ENCODE assay signal across 17 mouse cellular contexts in genomic region chr13:108212397-108213018, GRCm38 (mm10). TPM values are rescaled to one million over a fixed set of nuclear protein-coding genes. Genes with fewer than 3 reads are reported as not detected.
DNase-seq lines count a peak whose midpoint lies in the region; TF ChIP-seq lines count a peak whose summit lies in the region.
"Had no signal": no experiment of that assay in that cellular context is flagged by ENCODE, and none has a peak within 500 bp of the region (broad histone marks: within the 10 kb centered on the region; RNA-seq: fewer than 3 reads in every experiment).

No protein-coding gene starts in this region.

- peak overlapping the region; percentile 93 for H3K27ac ChIP-seq in CH12.LX (ENCODE audit: insufficient read depth, low read depth)
- no peak overlapping the region for H3K27ac ChIP-seq in MEL (ENCODE audit: control insufficient read depth, low read depth, low read length)
- H3K27ac ChIP-seq: embryonic facial prominence, embryonic 10.5 days; heart, embryonic 13.5 days; hindbrain, embryonic 13.5 days; limb, embryonic 13.5 days; liver, embryonic 15.5 days had no signal

- H3K9ac ChIP-seq in CH12.LX (ENCODE audit: insufficient read depth, low read depth) = peak overlapping the region; percentile 82
- no peak overlapping the region for H3K9ac ChIP-seq in MEL (ENCODE audit: control insufficient read depth, low read depth, low read length, poor library complexity, severe bottlenecking)
- H3K9ac ChIP-seq: heart, embryonic 13.5 days; hindbrain, embryonic 13.5 days; limb, embryonic 13.5 days; liver, embryonic 15.5 days had no signal

- TF ChIP-seq RAD21 in CH12.LX (IDR thresholded peaks at IDR 0.05; ENCODE audit: low read depth, low read length) (no peak), MEL (IDR thresholded peaks at IDR 0.05; ENCODE audit: low read depth, low read length) (no peak)

- H3K4me3 ChIP-seq in CH12.LX (replicated peaks in 1 of 3; ENCODE audit: low read depth in 2 of 3, low read length in 2 of 3, poor library complexity in 1 of 3) (peak overlapping the region in 1 of 3 experiments; percentile 22), MEL (ENCODE audit: control insufficient read depth in 1 of 2, insufficient read depth in 1 of 2, low read depth in 2 of 2, low read length in 2 of 2) (no peak overlapping the region)
- H3K4me3 ChIP-seq: embryonic facial prominence, embryonic 10.5 days; heart, embryonic 13.5 days; limb, embryonic 13.5 days; liver, embryonic 15.5 days had no signal

- TF ChIP-seq POLR2A in CH12.LX (IDR thresholded peaks at IDR 0.05; ENCODE audit: low read depth, low read length) = 0 out of 2 replicates have a peak, but pooled peaks have one; percentile 24
- no peak for TF ChIP-seq POLR2A in MEL (IDR thresholded peaks at IDR 0.05; ENCODE audit: control insufficient read depth in 1 of 2, insufficient read depth in 1 of 2, low read depth in 1 of 2, low read length in 2 of 2, poor library complexity in 1 of 2)

- H3K79me2 ChIP-seq in CH12.LX (replicated peaks; ENCODE audit: control insufficient read depth, extremely low read depth, insufficient read depth, poor library complexity, severe bottlenecking) (peaks cover 5% of the 10 kb centered on the region), MEL (ENCODE audit: control insufficient read depth, insufficient read depth, low read length, poor library complexity) (no peaks in the 10 kb centered on the region)

- no peak for TF ChIP-seq CTCF in CH12.LX (conservative IDR thresholded peaks at IDR 0.05 in 1 of 2, IDR thresholded peaks at IDR 0.05 in 1 of 2; ENCODE audit: low read depth in 2 of 2, low read length in 2 of 2)
- no peak for TF ChIP-seq CTCF in MEL (IDR thresholded peaks at IDR 0.05 in 2 of 3, conservative IDR thresholded peaks at IDR 0.05 in 1 of 3; ENCODE audit: control insufficient read depth in 1 of 3, insufficient read depth in 1 of 3, low read depth in 2 of 3, low read length in 3 of 3, poor library complexity in 1 of 3, severe bottlenecking in 1 of 3)

- H3K9me3 ChIP-seq in CH12.LX (replicated peaks; ENCODE audit: low read length) = no peaks in the 10 kb centered on the region
- H3K9me3 ChIP-seq in MEL (replicated peaks; ENCODE audit: insufficient read depth, low read length) = no peaks in the 10 kb centered on the region
- H3K9me3 ChIP-seq: embryonic facial prominence, embryonic 10.5 days; heart, embryonic 13.5 days; hindbrain, embryonic 13.5 days; limb, embryonic 13.5 days; liver, embryonic 15.5 days had no signal

- H3K36me3 ChIP-seq in CH12.LX (replicated peaks in 1 of 2; ENCODE audit: control insufficient read depth in 1 of 2, insufficient read depth in 1 of 2, low read length in 1 of 2) (no peaks in the 10 kb centered on the region), MEL (ENCODE audit: control insufficient read depth in 1 of 2, insufficient read depth in 2 of 2, low read length in 2 of 2) (peaks cover 0 to 8% of the 10 kb centered on the region in 2 experiments; a peak in 2 of 4 replicates)
- H3K36me3 ChIP-seq: embryonic facial prominence, embryonic 10.5 days; heart, embryonic 13.5 days; hindbrain, embryonic 13.5 days; limb, embryonic 13.5 days; liver, embryonic 15.5 days had no signal

- in situ Hi-C loops in CH12.LX (cut with MboI; ENCODE audit: low pct_ligation_motif_present, low pct_unique_long_range_greater_than_20kb, low sequenced_read_pairs) = loop anchor here (5.0 kb wide), 1 partner anchor 105 kb away; the partner anchor contains the start of gene Depdc1b

- H3K4me1 ChIP-seq in CH12.LX (ENCODE audit: control insufficient read depth in 1 of 2, insufficient read depth in 2 of 2) (peaks cover 9 to 43% of the 10 kb centered on the region in 2 experiments), MEL (ENCODE audit: control insufficient read depth in 1 of 2, insufficient read depth in 2 of 2, low read length in 2 of 2) (peaks cover 4 to 8% of the 10 kb centered on the region in 2 experiments; a peak in 3 of 4 replicates)

- dilution Hi-C loops in CH12.LX (cut with MboI; ENCODE audit: extremely low pct_ligation_motif_present, extremely low pct_unique_long_range_greater_than_20kb, low sequenced_read_pairs) = no loop called here

- TF ChIP-seq EP300 in CH12.LX (IDR thresholded peaks at IDR 0.05; ENCODE audit: low read length) = peak; percentile 33; the same call in 1 of the 2 replicates
- no peak for TF ChIP-seq EP300 in MEL (IDR thresholded peaks at IDR 0.05; ENCODE audit: low read depth in 1 of 2, low read length in 2 of 2)

- DNase-seq in CH12.LX (ENCODE audit: extremely low read depth) = peak; percentile 80
- peak; percentile 36 for DNase-seq in MEL (ENCODE audit: low read depth, low spot score)
- peak; percentile 25 to 46 for DNase-seq in kidney, adult 8-10 months
- DNase-seq in kidney, postnatal 25 days = peak; percentile 32 to 54
- no peak for DNase-seq in layer of hippocampus, adult 9-10 months (ENCODE audit: low spot score)
- DNase-seq in adrenal gland, adult 2 months = no peak
- DNase-seq in urinary bladder, postnatal 4 days (ENCODE audit: low spot score in 2 of 2) = no peak
- DNase-seq in ovary, postnatal 10 days (ENCODE audit: low spot score) = no peak
- DNase-seq: heart, adult 18-20 months; lung, postnatal 14 days; retina, postnatal 1 day; thymus, postnatal 36 days had no signal

- H3K27me3 ChIP-seq in CH12.LX (replicated peaks) (no peaks in the 10 kb centered on the region), MEL (ENCODE audit: control insufficient read depth in 1 of 2, insufficient read depth in 2 of 2, low read length in 2 of 2) (peaks cover 2 to 7% of the 10 kb centered on the region in 2 experiments; a peak in 3 of 4 replicates)

- H3K4me2 ChIP-seq in CH12.LX (ENCODE audit: insufficient read depth, low read depth, poor library complexity, severe bottlenecking) = peak overlapping the region; percentile 79
- H3K4me2 ChIP-seq: heart, embryonic 13.5 days; hindbrain, embryonic 13.5 days; limb, embryonic 13.5 days; liver, embryonic 15.5 days had no signal

TF ChIP-seq in CH12.LX, 34 proteins besides CTCF, POLR2A, EP300 and RAD21 (continues in another document):
- no peak for TF ChIP-seq JUN (IDR thresholded peaks at IDR 0.05; ENCODE audit: insufficient read depth, low read depth, low read length)
- no peak for TF ChIP-seq JUND (conservative IDR thresholded peaks at IDR 0.05; ENCODE audit: low read depth, low read length)
- no peak for TF ChIP-seq USF2 (conservative IDR thresholded peaks at IDR 0.05; ENCODE audit: low read depth, low read length)
- 0 out of 2 replicates have a peak, but pooled peaks have one; percentile 12 for TF ChIP-seq MAX (IDR thresholded peaks at IDR 0.05; ENCODE audit: low read length)
- no peak for TF ChIP-seq MAFK (IDR thresholded peaks at IDR 0.05; ENCODE audit: insufficient replicate concordance, low read length)
- no peak for TF ChIP-seq NRF1 (IDR thresholded peaks at IDR 0.05; ENCODE audit: low read depth, low read length)
- peak; percentile 92 for TF ChIP-seq ZNF384 (IDR thresholded peaks at IDR 0.05; ENCODE audit: low read depth, low read length)
- peak; percentile 46 for TF ChIP-seq SIN3A (IDR thresholded peaks at IDR 0.05; ENCODE audit: low read length)
- TF ChIP-seq BHLHE40 (IDR thresholded peaks at IDR 0.05; ENCODE audit: low read depth, low read length) = peak; percentile 52
- TF ChIP-seq MAZ (IDR thresholded peaks at IDR 0.05; ENCODE audit: low read depth, low read length) = 0 out of 2 replicates have a peak, but pooled peaks have one; percentile 17

TF ChIP-seq in MEL, 35 proteins besides CTCF, POLR2A, EP300 and RAD21 (continues in another document):
- TF ChIP-seq JUND (IDR thresholded peaks at IDR 0.05; ENCODE audit: low read depth, low read length) (no peak), GATA1 (IDR thresholded peaks at IDR 0.05; ENCODE audit: low read depth, low read length) (no peak), ELF1 (IDR thresholded peaks at IDR 0.05; ENCODE audit: low read depth, low read length) (no peak), ZMIZ1 (IDR thresholded peaks at IDR 0.05; ENCODE audit: low read depth, low read length) (no peak), SIN3A (IDR thresholded peaks at IDR 0.05; ENCODE audit: low read length) (no peak), GABPA (IDR thresholded peaks at IDR 0.05; ENCODE audit: low read depth, low read length) (no peak), ZNF384 (IDR thresholded peaks at IDR 0.05; ENCODE audit: low read depth, low read length) (no peak), MEF2A (IDR thresholded peaks at IDR 0.05; ENCODE audit: extremely low read depth, insufficient replicate concordance, low read depth, low read length, poor library complexity, severe bottlenecking) (no peak), KAT2A (conservative IDR thresholded peaks at IDR 0.05; ENCODE audit: low read depth, low read length) (no peak), ETS1 (IDR thresholded peaks at IDR 0.05; ENCODE audit: low read depth, low read length) (no peak), ZC3H11A (IDR thresholded peaks at IDR 0.05; ENCODE audit: low read depth, low read length) (no peak), MAZ (IDR thresholded peaks at IDR 0.05; ENCODE audit: low read depth, low read length) (no peak)

RNA-seq across cellular contexts. Expression of gene Elovl7, which starts 1.7 kb away (rescaled TPM):
- 4.4 and 5.3 TPM in 2 replicates for total RNA-seq in CH12.LX (2012; rRNA removed)
- 8.3 and 8.6 TPM in 2 replicates for total RNA-seq in CH12.LX (2014; rRNA removed)
- 11.6 and 11.9 TPM in 2 replicates for polyA plus RNA-seq in CH12.LX (2012; ENCODE audit: insufficient read length, low read depth)
- total RNA-seq in MEL (2012; rRNA removed) = not detected in 2 replicates
- not detected for polyA plus RNA-seq in MEL (2012; ENCODE audit: insufficient read depth in 1 of 2, insufficient read length in 2 of 2, low read depth in 1 of 2, low replicate concordance in 2 of 2, missing spikeins in 1 of 2)
- 1 to 10 TPM; 2.7 to 3.4 TPM for total RNA-seq in adrenal gland, adult 2 months (2021)
- 0.16 and 0.31 TPM in 2 replicates for polyA plus RNA-seq in adrenal gland, adult 2 months (2012; rRNA removed)

RNA-seq across cellular contexts. Expression of gene Ercc8, which starts 54.0 kb away (rescaled TPM):
- total RNA-seq in CH12.LX (2012; rRNA removed) (20.0 and 27.1 TPM in 2 replicates), CH12.LX (2014; rRNA removed) (29.4 and 32.2 TPM in 2 replicates), MEL (2012; rRNA removed) (20.3 and 22.2 TPM in 2 replicates)
- polyA plus RNA-seq in CH12.LX (2012; ENCODE audit: insufficient read length, low read depth) (20.7 and 23.0 TPM in 2 replicates), MEL (2012; ENCODE audit: insufficient read depth in 1 of 2, insufficient read length in 2 of 2, low read depth in 1 of 2, low replicate concordance in 2 of 2, missing spikeins in 1 of 2) (10 to 100 TPM in 1 of 2 experiments, not detected in 1; 15.9 TPM)
- total RNA-seq in adrenal gland, adult 2 months (2021) = 1 to 10 TPM; 8.4 to 9.2 TPM
- polyA plus RNA-seq in adrenal gland, adult 2 months (2012; rRNA removed) = 2.4 and 3.4 TPM in 2 replicates

RNA-seq across cellular contexts. Expression of gene Ndufaf2, which starts 54.1 kb away (rescaled TPM):
- 51.2 and 65.9 TPM in 2 replicates for total RNA-seq in CH12.LX (2012; rRNA removed)
- 37.1 and 55.3 TPM in 2 replicates for total RNA-seq in CH12.LX (2014; rRNA removed)
- polyA plus RNA-seq in CH12.LX (2012; ENCODE audit: insufficient read length, low read depth) = 117 and 161 TPM in 2 replicates
- 43.7 and 50.9 TPM in 2 replicates for total RNA-seq in MEL (2012; rRNA removed)
- 10 to 100 TPM in 1 of 2 experiments, not detected in 1; 76.0 TPM for polyA plus RNA-seq in MEL (2012; ENCODE audit: insufficient read depth in 1 of 2, insufficient read length in 2 of 2, low read depth in 1 of 2, low replicate concordance in 2 of 2, missing spikeins in 1 of 2)
- 10 to 100 TPM; 31.2 to 35.6 TPM for total RNA-seq in adrenal gland, adult 2 months (2021)
- 2.4 and 3.7 TPM in 2 replicates for polyA plus RNA-seq in adrenal gland, adult 2 months (2012; rRNA removed)

Comparison
In these comparisons a context has a peak if more than half of its experiments do, and no peak if none do; other contexts are left out.
1. DNase-seq: peak in CH12.LX (single experiment), MEL (single experiment), kidney, adult 8-10 months (2 of 2) and kidney, postnatal 25 days (2 of 2); none in layer of hippocampus, adult 9-10 months (single experiment), adrenal gland, adult 2 months (single experiment), urinary bladder, postnatal 4 days (0 of 2) and ovary, postnatal 10 days (single experiment).
2. Of the 35 proteins assayed by ChIP-seq in both MEL and CH12.LX: peak only in MEL: none; only in CH12.LX: BHLHE40, CHD2, EP300, KAT2A, MAX, MAZ and 8 more; in both: none; in neither: 21.